Mouse (Mus musculus): ENCODE data around the gene Pdia3.
A peak's percentile ranks its signal among the peaks of the same experiment; 100 is the strongest.
"Not testable (repeated sequence)": the region's sequence is repeated elsewhere in the genome, so short reads cannot be mapped to it uniquely, and the experiment has no call there.

Pdia3 gene

DNA sequence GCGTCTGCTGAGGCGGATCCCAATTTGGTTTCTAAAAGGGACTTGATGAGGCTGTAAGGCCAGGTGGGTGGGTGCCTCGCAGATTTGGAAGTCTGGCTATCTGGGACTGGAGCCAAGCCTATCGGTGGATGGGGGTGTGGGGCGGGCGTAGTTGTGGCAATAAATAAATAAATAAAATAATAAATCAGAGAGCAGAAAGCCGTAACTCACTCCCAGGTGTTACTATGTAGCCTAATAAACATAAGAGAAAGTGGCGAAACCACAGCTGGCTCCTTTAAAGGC lies 29.4 kb downstream of the Pdia3 start:
- no peak for DNase-seq (ENCODE audit: low spot score)

GRCm38 (mm10) chr2:121444178-121444577 lies 30.6 kb downstream of the Pdia3 start, which contains the start of gene Ell3:
Gene Ell3, minus strand, starts transcription at chr2:121444278.
- DNase-seq (ENCODE audit: low spot score), result no peak

- DNase-seq (ENCODE audit: low spot score), result no peak
These were observed 31.5 kb downstream of the Pdia3 start for GRCm38 (mm10) chr2:121445117-121445516.

DNA sequence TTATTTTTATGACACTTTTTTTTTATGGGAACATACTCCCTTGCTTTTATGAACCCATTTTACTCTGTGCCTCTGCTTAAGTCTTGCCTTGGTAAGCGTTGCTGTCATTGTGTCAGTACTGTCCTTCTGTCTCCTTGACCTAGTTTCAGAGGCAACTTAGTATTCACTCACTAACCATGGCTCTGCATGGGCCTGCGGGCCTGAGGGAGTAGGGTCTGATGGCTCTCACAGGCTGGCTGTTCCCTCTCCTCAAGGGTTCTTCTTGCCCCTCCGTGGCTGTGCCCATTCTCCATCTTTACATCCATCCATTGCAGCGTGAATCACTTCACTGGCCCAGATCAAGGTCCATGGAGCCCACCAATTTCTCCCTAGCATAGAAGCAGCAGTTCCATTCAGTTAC lies 32.9 kb downstream of the Pdia3 start:
- DNase-seq (ENCODE audit: low spot score), result no peak

DNA sequence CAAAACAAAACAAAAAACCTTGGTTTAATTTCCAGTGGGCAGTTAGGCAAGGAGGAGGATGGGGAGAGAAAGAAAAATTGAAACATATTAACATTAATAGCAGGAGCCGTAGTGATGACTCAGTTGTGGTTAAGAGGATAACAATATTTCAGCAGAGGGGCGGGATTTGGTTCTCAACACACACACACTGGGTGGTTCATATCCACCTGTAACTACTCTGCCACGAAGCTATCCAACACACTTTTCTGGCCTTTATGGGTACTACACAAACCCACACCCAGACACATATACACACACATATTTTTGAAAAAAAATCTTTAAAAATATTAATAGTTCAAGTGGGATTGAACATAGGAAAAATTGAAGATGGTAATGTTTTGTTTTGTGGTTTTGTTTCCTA lies 33.4 kb downstream of the Pdia3 start:
- no peak for DNase-seq (ENCODE audit: low spot score)

- no peak for DNase-seq (ENCODE audit: low spot score)
These were observed 34.6 kb downstream of the Pdia3 start for GRCm38 (mm10) chr2:121448136-121448535.

DNA sequence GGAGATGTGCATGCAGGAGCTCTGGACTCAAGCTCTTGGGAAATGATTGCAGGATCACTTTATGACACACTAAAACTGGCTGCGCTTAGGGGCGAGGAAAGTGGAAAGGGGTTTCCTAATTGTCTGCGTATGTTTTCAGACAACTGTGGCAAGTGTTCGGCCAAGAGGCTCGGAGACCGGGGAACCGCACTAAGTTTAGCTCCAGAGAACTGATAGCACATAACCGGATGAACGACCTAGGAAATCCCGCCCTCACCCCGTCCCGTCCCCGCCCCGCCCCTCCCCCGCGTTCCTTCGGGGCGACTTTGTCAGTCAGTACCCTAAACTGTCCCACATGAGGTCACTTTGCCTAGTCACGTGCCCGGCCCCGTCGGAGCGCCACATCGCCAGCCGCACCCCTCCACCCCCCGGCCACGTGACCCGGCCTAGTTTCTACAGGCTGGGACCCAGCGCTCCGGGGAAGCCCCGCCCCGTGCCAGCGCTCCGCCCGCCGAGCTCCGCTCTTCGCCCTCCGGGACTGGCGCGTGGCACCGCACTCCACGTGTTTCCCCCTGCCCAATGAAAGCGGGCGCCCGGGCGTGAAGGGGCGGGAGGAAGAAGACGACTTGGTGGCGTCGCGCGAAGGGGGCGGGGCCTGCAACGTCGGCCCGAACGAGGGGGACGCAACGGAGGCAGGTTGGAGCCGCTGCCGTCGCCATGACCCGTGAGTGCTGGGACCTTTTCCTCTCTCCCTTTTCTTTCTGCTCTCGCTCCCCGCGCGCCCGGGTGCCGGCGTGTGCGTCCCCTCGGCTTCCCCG lies 35.4 kb downstream of the Pdia3 start, which contains the start of gene Serf2:
Gene Serf2 (plus strand): TSS at position 457 of the 797 bp plus-strand sequence.
- peak; percentile 94 for DNase-seq (ENCODE audit: low spot score)

DNA sequence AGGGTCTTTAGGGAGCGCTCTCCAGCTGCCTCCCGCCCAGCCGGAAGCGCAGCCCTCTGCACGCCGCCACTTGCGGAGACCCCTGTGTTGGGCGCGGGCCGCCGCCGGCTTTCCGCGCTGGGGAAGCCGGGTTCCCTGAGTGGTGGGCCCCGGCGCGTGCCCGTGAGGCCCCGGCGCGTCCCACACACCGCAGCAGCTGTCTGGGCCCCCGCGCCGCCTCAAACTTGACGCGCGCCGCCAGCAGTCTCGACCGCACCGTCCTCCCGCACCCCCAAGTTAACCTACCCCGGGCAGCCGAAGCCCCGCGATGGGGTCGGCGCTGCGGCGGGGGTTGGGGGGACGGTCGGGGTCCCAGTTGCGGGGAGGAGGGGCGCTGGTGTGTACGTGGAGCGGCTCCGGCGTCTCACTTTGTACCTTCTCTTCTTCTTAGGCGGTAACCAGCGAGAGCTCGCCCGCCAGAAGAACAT lies 36.0 kb downstream of the Pdia3 start:
- no peak for DNase-seq (ENCODE audit: low spot score)

DNA sequence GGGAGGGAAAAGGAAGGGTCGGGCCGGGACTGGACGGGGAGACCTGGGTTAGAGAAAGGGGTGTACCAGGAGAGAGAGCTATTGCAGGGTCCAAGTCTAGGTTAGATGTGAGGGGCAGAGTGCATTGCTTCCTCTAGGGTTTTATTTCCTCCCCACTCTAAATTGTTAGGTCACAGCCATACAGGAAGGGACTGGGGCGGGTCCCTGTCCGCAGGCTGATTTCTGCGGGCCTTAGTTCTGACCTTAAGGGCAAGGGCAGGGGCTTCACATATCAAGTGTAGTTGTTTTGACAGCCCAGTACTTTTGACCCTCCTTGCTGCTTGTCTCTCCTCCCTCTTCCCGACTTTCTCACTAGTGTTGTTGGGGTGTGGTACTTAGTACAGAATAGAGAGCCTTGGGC lies 36.5 kb downstream of the Pdia3 start:
- no peak for DNase-seq (ENCODE audit: low spot score)

GRCm38 (mm10) chr2:121452361-121452760 lies 38.8 kb downstream of the Pdia3 start:
- DNase-seq (ENCODE audit: low spot score), result no peak

GRCm38 (mm10) chr2:121452990-121453389 lies 39.4 kb downstream of the Pdia3 start, which contains the start of gene Hypk:
Gene Hypk, plus strand, starts transcription at chr2:121453290.
- DNase-seq (ENCODE audit: low spot score), result no peak

GRCm38 (mm10) chr2:121453917-121454316 lies 40.3 kb downstream of the Pdia3 start:
- no peak for DNase-seq (ENCODE audit: low spot score)

DNA sequence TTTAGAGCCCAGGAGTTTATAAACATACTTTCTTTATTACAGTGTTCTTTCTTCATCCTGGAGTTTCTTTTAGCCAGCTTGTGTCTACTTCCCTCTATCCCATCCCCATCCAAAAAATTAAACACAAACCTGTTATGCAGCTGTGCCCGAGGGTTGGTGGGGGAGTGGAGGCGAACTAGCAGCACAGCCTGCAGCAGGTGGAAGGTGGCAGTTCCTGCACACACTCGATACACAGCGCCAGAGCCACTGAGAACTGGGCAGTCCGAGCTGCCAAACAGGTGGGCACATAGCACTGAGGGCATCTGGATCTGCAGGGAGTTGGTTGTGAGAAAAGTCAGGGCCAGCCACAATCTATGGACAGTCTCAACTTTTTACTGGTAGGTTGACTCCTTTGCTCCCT lies 42.0 kb downstream of the Pdia3 start:
- no peak for DNase-seq (ENCODE audit: low spot score)

GRCm38 (mm10) chr2:121456692-121457642 lies 43.4 kb downstream of the Pdia3 start, which contains the start of gene Serinc4:
Gene Serinc4, minus strand, starts transcription at chr2:121456781.
- DNase-seq (ENCODE audit: low spot score), result peak; percentile 57

DNA sequence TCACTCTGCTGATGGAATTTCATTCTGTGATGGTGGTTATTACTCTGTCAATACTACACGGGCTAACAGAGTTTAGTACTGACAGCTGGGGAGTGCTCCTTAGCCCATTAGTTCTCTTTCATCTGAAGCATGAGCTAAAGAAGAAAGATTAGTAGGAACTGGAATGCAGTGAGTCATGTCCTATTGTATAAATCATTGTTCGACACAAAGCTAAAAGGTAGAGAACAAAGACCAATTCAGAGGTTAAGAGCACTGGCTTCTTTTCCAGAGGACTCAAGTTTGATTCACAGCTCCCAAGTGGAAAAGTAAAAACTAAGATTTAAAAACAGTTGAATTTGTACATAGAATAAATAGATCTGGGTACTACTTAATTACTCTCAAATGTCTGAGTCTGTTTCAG lies 46.5 kb downstream of the Pdia3 start:
- DNase-seq (ENCODE audit: low spot score), result no peak

DNA sequence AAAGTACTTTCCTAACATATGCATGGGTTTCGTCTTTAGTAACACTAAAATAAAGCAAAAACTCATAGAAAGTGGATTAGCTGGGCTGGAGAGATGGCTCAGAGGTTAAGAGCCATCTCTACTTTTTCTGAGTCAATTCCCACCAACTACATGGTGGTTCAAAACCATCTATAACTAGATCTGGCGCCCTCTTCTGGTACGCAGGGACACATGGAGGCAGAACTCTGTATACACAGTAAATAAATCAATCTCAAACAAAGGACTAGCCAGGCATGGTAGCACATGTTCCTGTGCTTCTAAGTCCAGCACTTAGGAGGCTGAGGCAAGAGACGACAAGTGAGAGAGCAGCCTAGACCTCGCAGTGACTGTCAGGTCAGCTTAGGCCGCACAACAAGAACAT lies 55.4 kb downstream of the Pdia3 start:
- DNase-seq (ENCODE audit: low spot score), result not testable (repeated sequence)

DNA sequence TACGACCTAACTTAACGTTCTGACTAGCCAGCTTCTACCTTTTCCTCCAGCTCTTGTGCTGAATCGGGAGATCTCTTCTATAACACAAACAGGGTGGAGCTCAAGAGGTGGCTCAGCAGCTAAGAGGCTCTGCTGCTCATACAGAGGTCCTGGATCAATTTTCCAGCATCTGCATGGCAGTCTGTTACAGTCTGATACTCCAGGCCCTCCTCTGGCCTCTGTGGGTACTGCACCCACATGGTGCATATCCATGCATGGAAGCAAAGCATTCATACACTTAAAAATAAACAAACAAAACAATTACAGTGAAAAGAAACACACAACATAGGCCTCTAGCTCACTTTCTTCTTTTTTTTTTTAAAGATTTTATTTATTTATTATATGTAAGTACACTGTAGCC lies 59.2 kb downstream of the Pdia3 start:
- DNase-seq (ENCODE audit: low spot score), result not testable (repeated sequence)

- DNase-seq (ENCODE audit: low spot score), result peak; percentile 73
These were observed 60.0 kb downstream of the Pdia3 start, which contains the start of gene Mfap1b for GRCm38 (mm10) chr2:121473301-121474179. Gene Mfap1b, minus strand, starts transcription at chr2:121474067.

- no peak for DNase-seq (ENCODE audit: low spot score)
These were observed 60.6 kb downstream of the Pdia3 start for GRCm38 (mm10) chr2:121474180-121474535.

DNA sequence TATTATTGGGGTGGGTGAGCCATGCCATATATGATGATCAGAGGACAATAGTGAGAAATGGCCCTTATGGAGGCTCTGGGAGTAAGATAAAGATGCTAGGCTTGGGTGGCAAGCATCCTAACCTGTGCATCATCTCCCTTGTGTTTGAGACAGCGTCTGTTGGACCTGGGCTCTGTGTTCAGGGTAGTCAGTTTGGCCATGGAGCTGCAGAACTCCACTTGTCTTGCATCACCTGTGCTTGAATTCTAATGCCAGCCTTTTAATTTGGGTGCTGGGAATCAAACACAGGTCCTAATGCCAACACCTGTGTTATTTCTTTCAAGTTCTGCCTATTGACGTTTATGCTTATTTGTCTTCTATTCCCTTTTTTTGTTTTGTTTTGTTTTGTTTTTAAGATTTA lies 61.7 kb downstream of the Pdia3 start:
- DNase-seq (ENCODE audit: low spot score), result not testable (repeated sequence)

DNA sequence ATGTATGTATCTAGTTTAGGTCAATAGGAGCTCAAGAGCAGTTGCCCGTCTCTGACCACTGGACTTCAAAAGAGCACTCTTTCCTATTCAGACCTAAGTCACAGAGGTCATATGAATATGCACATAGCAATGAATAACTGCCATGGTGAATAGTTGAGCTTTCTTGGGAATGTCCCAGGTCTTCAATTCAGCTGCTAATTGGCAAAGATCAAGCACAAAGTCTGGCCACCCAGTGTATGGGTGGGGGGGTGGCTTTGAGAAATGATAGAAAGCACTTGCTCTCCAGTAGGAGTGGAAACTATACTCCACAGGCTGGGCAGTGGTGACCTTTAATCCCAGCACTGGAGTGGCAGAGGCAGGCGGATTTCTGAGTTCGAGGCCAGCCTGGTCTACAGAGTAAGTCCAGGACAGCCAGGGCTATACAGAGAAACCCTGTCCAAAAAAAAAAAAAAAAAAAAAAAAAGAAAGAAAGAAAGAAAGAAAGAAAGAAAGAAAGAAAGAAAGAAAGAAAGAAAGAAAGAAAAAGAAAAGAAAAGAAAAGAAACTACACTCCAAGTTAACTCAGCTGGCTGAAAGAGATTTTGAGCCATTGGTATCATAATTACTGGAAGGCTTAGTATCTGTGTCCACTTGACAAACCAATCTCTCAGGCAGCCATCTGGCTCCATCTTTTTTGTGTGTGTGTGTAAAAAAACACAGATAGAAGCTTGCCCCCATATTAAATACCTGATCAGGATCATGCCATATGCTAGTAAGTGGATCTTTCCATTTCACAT lies 64.1 kb downstream of the Pdia3 start:
- no peak for DNase-seq (ENCODE audit: low spot score)

All from layer of hippocampus, adult 9-10 months (tissue).